Mouse (Mus musculus): ENCODE measurements around the gene Nr1h2. TPM values are rescaled to one million over a fixed set of nuclear protein-coding genes. Genes with fewer than 3 reads are reported as not detected.

The Nr1h2 gene
- polyA plus RNA-seq, 1 experiment: not detected

GRCm38 (mm10) chr7:44536590-44536968 is 17.2 kb downstream of the Nr1h2 start:
- Histone ChIP-seq H3K4me3 (ENCODE audit: insufficient read depth, low read depth, low read length) (no peak overlapping the region), H3K27ac (ENCODE audit: insufficient read depth, low read depth, low read length) (no peak overlapping the region), H3K4me1 (ENCODE audit: control insufficient read depth, insufficient read depth, low read length) (no peaks in the 10 kb centered on the region)
- TF ChIP-seq POLR2A (IDR thresholded peaks at IDR 0.05; ENCODE audit: insufficient read depth, low read depth, low read length): no peak
- no peak for TF ChIP-seq CTCF (IDR thresholded peaks at IDR 0.05; ENCODE audit: insufficient read depth, low read depth, low read length)
- 72% methylated on average over 6 of the region's 6 CpGs for WGBS

- Histone ChIP-seq H3K4me3 (ENCODE audit: insufficient read depth, low read depth, low read length) (no peak overlapping the region), H3K27ac (ENCODE audit: insufficient read depth, low read depth, low read length) (no peak overlapping the region), H3K4me1 (ENCODE audit: control insufficient read depth, insufficient read depth, low read length) (no peaks in the 10 kb centered on the region)
- TF ChIP-seq CTCF (IDR thresholded peaks at IDR 0.05; ENCODE audit: insufficient read depth, low read depth, low read length) (no peak), POLR2A (IDR thresholded peaks at IDR 0.05; ENCODE audit: insufficient read depth, low read depth, low read length) (no peak)
- 93% methylated on average over 27 of the region's 27 CpGs for WGBS
Observed at GRCm38 (mm10) chr7:44535657-44536589, 17.8 kb downstream of the Nr1h2 start.

- TF ChIP-seq POLR2A (IDR thresholded peaks at IDR 0.05; ENCODE audit: insufficient read depth, low read depth, low read length) (no peak), CTCF (IDR thresholded peaks at IDR 0.05; ENCODE audit: insufficient read depth, low read depth, low read length) (no peak)
- H3K27ac ChIP-seq (ENCODE audit: insufficient read depth, low read depth, low read length): no peak overlapping the region
- no peaks in the 10 kb centered on the region for H3K4me1 ChIP-seq (ENCODE audit: control insufficient read depth, insufficient read depth, low read length)
- no peak overlapping the region for H3K4me3 ChIP-seq (ENCODE audit: insufficient read depth, low read depth, low read length)
- WGBS: 90% methylated on average over 19 of the region's 19 CpGs
Observed at GRCm38 (mm10) chr7:44534656-44535441, 18.9 kb downstream of the Nr1h2 start.

GRCm38 (mm10) chr7:44534242-44534641 is 19.5 kb downstream of the Nr1h2 start:
- TF ChIP-seq POLR2A (IDR thresholded peaks at IDR 0.05; ENCODE audit: insufficient read depth, low read depth, low read length) (no peak), CTCF (IDR thresholded peaks at IDR 0.05; ENCODE audit: insufficient read depth, low read depth, low read length) (no peak)
- Histone ChIP-seq H3K4me1 (ENCODE audit: control insufficient read depth, insufficient read depth, low read length) (no peaks in the 10 kb centered on the region), H3K27ac (ENCODE audit: insufficient read depth, low read depth, low read length) (no peak overlapping the region), H3K4me3 (ENCODE audit: insufficient read depth, low read depth, low read length) (no peak overlapping the region)
- WGBS: 93% methylated on average over 13 of the region's 13 CpGs

GRCm38 (mm10) chr7:44533746-44534045 is 20.1 kb downstream of the Nr1h2 start:
- WGBS: 80% methylated on average over 12 of the region's 12 CpGs
- no peaks in the 10 kb centered on the region for H3K4me1 ChIP-seq (ENCODE audit: control insufficient read depth, insufficient read depth, low read length)
- H3K4me3 ChIP-seq (ENCODE audit: insufficient read depth, low read depth, low read length): no peak overlapping the region
- no peak for TF ChIP-seq POLR2A (IDR thresholded peaks at IDR 0.05; ENCODE audit: insufficient read depth, low read depth, low read length)
- no peak for TF ChIP-seq CTCF (IDR thresholded peaks at IDR 0.05; ENCODE audit: insufficient read depth, low read depth, low read length)
- no peak overlapping the region for H3K27ac ChIP-seq (ENCODE audit: insufficient read depth, low read depth, low read length)

GRCm38 (mm10) chr7:44532918-44533745 is 20.6 kb downstream of the Nr1h2 start:
- 89% methylated on average over 29 of the region's 29 CpGs for WGBS
- Histone ChIP-seq H3K4me3 (ENCODE audit: insufficient read depth, low read depth, low read length) (no peak overlapping the region), H3K27ac (ENCODE audit: insufficient read depth, low read depth, low read length) (no peak overlapping the region), H3K4me1 (ENCODE audit: control insufficient read depth, insufficient read depth, low read length) (peaks cover 1% of the 10 kb centered on the region)
- TF ChIP-seq CTCF (IDR thresholded peaks at IDR 0.05; ENCODE audit: insufficient read depth, low read depth, low read length): no peak

- 91% methylated on average over 4 of the region's 4 CpGs for WGBS
- TF ChIP-seq POLR2A (IDR thresholded peaks at IDR 0.05; ENCODE audit: insufficient read depth, low read depth, low read length) (no peak), CTCF (IDR thresholded peaks at IDR 0.05; ENCODE audit: insufficient read depth, low read depth, low read length) (no peak)
- peaks cover 5% of the 10 kb centered on the region for H3K4me1 ChIP-seq (ENCODE audit: control insufficient read depth, insufficient read depth, low read length)
Observed at GRCm38 (mm10) chr7:44531946-44532732, 21.6 kb downstream of the Nr1h2 start, which contains the start of gene Spib. TSS of gene Spib (minus strand) at chr7:44532071.

GRCm38 (mm10) chr7:44531207-44531606 is 22.5 kb downstream of the Nr1h2 start:
- TF ChIP-seq POLR2A (IDR thresholded peaks at IDR 0.05; ENCODE audit: insufficient read depth, low read depth, low read length): no peak
- no peak for TF ChIP-seq CTCF (IDR thresholded peaks at IDR 0.05; ENCODE audit: insufficient read depth, low read depth, low read length)
- H3K27ac ChIP-seq (ENCODE audit: insufficient read depth, low read depth, low read length): no peak overlapping the region
- peaks cover 5% of the 10 kb centered on the region for H3K4me1 ChIP-seq (ENCODE audit: control insufficient read depth, insufficient read depth, low read length)
- 53% methylated on average over 5 of the region's 5 CpGs for WGBS
- no peak overlapping the region for H3K4me3 ChIP-seq (ENCODE audit: insufficient read depth, low read depth, low read length)

More at GRCm38 (mm10) chr7:44531946-44532732, 21.6 kb downstream of the Nr1h2 start, which contains the start of gene Spib:
- no peak within 1 kb of the TSS for H3K27ac ChIP-seq (ENCODE audit: insufficient read depth, low read depth, low read length)
- H3K4me3 ChIP-seq (ENCODE audit: insufficient read depth, low read depth, low read length): no peak within 1 kb of the TSS

All from olfactory bulb, adult 2 months (tissue).